31 mouse cellular contexts compared by ENCODE assay signal in genomic region chr19:6525023-6525422, GRCm38 (mm10). TPM values are rescaled to one million over a fixed set of nuclear protein-coding genes. Genes with fewer than 3 reads are reported as not detected.
"Had no signal": no experiment of that assay in that cellular context is flagged by ENCODE, and none has a peak within 500 bp of the region (broad histone marks: within the 10 kb centered on the region; RNA-seq: fewer than 3 reads in every experiment).

No protein-coding gene starts in this region.

- H3K27me3 ChIP-seq: hindbrain, embryonic 13.5 days; hindbrain, embryonic 15.5 days had no signal

- H3K9me3 ChIP-seq: heart, embryonic 13.5 days; heart, embryonic 15.5 days; hindbrain, embryonic 13.5 days; hindbrain, embryonic 15.5 days; kidney, embryonic 15.5 days; limb, embryonic 13.5 days; limb, embryonic 15.5 days; liver, embryonic 12.5 days had no signal

- H3K27ac ChIP-seq: gastrocnemius, adult 2 months; heart, embryonic 13.5 days; heart, embryonic 15.5 days; hindbrain, embryonic 13.5 days; hindbrain, embryonic 15.5 days; hindbrain, postnatal 0 days; kidney, postnatal 0 days; limb, embryonic 13.5 days; limb, embryonic 15.5 days; liver, embryonic 12.5 days had no signal

- DNase-seq: gastrocnemius, adult 2 months; gastrocnemius, postnatal 10 days; gastrocnemius, postnatal 25 days; heart, adult 18-20 months; heart, postnatal 14 days; heart, postnatal 36 days; kidney, adult 11 months; kidney, adult 2 months; kidney, adult 9 months; kidney, postnatal 14 days; kidney, postnatal 36 days; layer of hippocampus, adult 9-11 months; layer of hippocampus, postnatal 36 days; left cerebral cortex, postnatal 4 days had no signal

- H3K9ac ChIP-seq: heart, embryonic 13.5 days; heart, embryonic 15.5 days; hindbrain, embryonic 13.5 days; hindbrain, embryonic 15.5 days; kidney, embryonic 15.5 days; limb, embryonic 13.5 days; limb, embryonic 15.5 days; liver, embryonic 12.5 days had no signal

- H3K4me1 ChIP-seq: heart, embryonic 13.5 days; heart, embryonic 15.5 days; limb, embryonic 13.5 days; limb, embryonic 15.5 days; liver, embryonic 12.5 days had no signal

- H3K36me3 ChIP-seq: heart, embryonic 13.5 days; heart, embryonic 15.5 days; kidney, embryonic 15.5 days; limb, embryonic 13.5 days; limb, embryonic 15.5 days; liver, embryonic 12.5 days had no signal

- H3K4me2 ChIP-seq: heart, embryonic 11.5 days; heart, embryonic 13.5 days; heart, embryonic 15.5 days; hindbrain, embryonic 13.5 days; hindbrain, embryonic 15.5 days; kidney, embryonic 15.5 days; limb, embryonic 13.5 days; limb, embryonic 15.5 days; liver, embryonic 12.5 days had no signal

- H3K4me3 ChIP-seq: gastrocnemius, adult 2 months; heart, embryonic 13.5 days; heart, embryonic 15.5 days; hindbrain, embryonic 13.5 days; hindbrain, embryonic 15.5 days; kidney, embryonic 15.5 days; limb, embryonic 13.5 days; limb, embryonic 15.5 days; liver, embryonic 12.5 days had no signal

- ATAC-seq: hindbrain, postnatal 0 days; intestine, embryonic 16.5 days; liver, embryonic 12.5 days had no signal

RNA-seq across cellular contexts. Expression of gene Slc22a12, which starts 17.8 kb away (rescaled TPM):
- polyA plus RNA-seq: heart, embryonic 11.5 days; heart, embryonic 13.5 days; heart, embryonic 15.5 days; heart, postnatal 0 days; hindbrain, embryonic 11.5 days; hindbrain, embryonic 15.5 days; intestine, embryonic 14.5 days; intestine, embryonic 16.5 days; limb, embryonic 11.5 days; limb, embryonic 13.5 days; limb, embryonic 15.5 days; liver, adult 2 months; liver, embryonic 12.5 days had no signal
